Mouse (Mus musculus): Measurements from ENCODE around the gene Tmem119.

DNA sequence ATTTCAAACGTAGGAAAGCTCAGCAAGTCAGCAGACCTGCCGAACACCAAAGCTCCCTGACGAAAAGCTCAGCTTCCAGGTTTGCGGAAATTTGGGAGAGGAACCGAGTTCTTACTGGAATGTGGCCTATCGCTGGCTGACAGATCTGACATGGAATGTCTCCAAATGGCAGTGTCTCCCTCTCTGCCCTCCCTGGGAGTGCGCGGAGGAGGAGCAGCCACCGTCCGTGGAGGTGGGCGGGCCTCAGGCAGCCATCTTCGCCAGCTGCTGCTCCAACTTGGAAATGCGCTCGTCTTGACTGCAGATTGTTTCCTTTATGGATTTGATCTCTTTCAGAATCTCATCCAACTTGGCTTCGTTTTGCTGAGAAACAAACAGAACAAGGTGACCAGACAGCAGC lies 43.8 kb upstream of the Tmem119 start:
- TF ChIP-seq CTCF (IDR thresholded peaks at IDR 0.05; ENCODE audit: low read depth) (no peak), EP300 (IDR thresholded peaks at IDR 0.05; ENCODE audit: low read depth) (no peak)

Measured in liver, postnatal 0 days (tissue).